Mouse (Mus musculus) midbrain, postnatal 0 days (tissue): ENCODE data around the gene Hoxa10. TPM values are rescaled to one million over a fixed set of nuclear protein-coding genes. Genes with fewer than 3 reads are reported as not detected.
A peak's percentile ranks its signal among the peaks of the same experiment; 100 is the strongest.

ENCODE experiments used
- ATAC-seq: fragments of 200-750 bp; cut with Nextera tagmentation; 2 replicates; pipeline ENCODE4 v1.8.0; 2017; ENCODE audit warnings: moderate number of reproducible peaks, mild to moderate bottlenecking, moderate TSS enrichment, moderate library complexity; ENCODE audit not compliant: low FRiP score
- DNase-seq: peaks from one replicate; pipeline ENCODE4 v3.0.0-alpha.2; 2015; ENCODE audit warnings: low spot score
- H3K27ac ChIP-seq: fragments of 300-500 bp; sonication (generic); 2 replicates; pipeline ENCODE4 v1.5.1; 2014; ENCODE audit warnings: low read depth, mild to moderate bottlenecking, low read length, mixed read lengths
- H3K27me3 ChIP-seq: fragments of 300-500 bp; sonication (generic); 2 replicates; pipeline ENCODE4 v1.6.1; 2014; ENCODE audit warnings: low read length, control low read depth, mixed read lengths; ENCODE audit not compliant: insufficient read depth
- H3K36me3 ChIP-seq: fragments of 300-500 bp; sonication (generic); 2 replicates; pipeline ENCODE4 v1.6.1; 2014; ENCODE audit warnings: low read length, control low read depth, mixed read lengths; ENCODE audit not compliant: insufficient read depth
- H3K4me1 ChIP-seq: fragments of 300-500 bp; sonication (generic); 2 replicates; pipeline ENCODE4 v1.6.1; 2014; ENCODE audit warnings: mild to moderate bottlenecking, control low read depth, antibody characterized with exemption, low read length, mixed read lengths; ENCODE audit not compliant: insufficient read depth
- H3K4me2 ChIP-seq: fragments of 300-500 bp; sonication (generic); 2 replicates; pipeline ENCODE4 v1.6.1; 2014; ENCODE audit warnings: low read depth, mild to moderate bottlenecking, low read length, mixed read lengths; ENCODE audit not compliant: poor library complexity, severe bottlenecking
- H3K4me3 ChIP-seq: fragments of 300-500 bp; sonication (generic); 2 replicates; pipeline ENCODE4 v1.5.1; 2014; ENCODE audit warnings: low read depth, mild to moderate bottlenecking, low read length, moderate library complexity
- H3K9ac ChIP-seq: fragments of 300-500 bp; sonication (generic); replicated peaks from 2 replicates; pipeline ENCODE4 v1.6.1; 2014; ENCODE audit warnings: mild to moderate bottlenecking, low read length, moderate library complexity, mixed read lengths; ENCODE audit not compliant: poor library complexity, severe bottlenecking
- H3K9me3 ChIP-seq: fragments of 300-500 bp; sonication (generic); 2 replicates; pipeline ENCODE4 v1.6.1; 2016; ENCODE audit warnings: low read length, control low read depth
- CTCF ChIP-seq: IDR thresholded peaks from 2 replicates; pipeline ENCODE4 v1.5.1; 2016; ENCODE audit warnings: antibody characterized with exemption, mild to moderate bottlenecking
- WGBS: fragments of 180-500 bp; shearing (Covaris S2); extraction: QIAGEN DNeasy Blood & Tissue Kit; methylation state at CpG from one replicate; pipeline ENCODE4 v1.1.7; 2014; 5-methylcytosine and 5-hydroxymethylcytosine counted together
- polyA plus RNA-seq: library from polyadenylated mRNA; unstranded; fragments of >200 nt; fragmentation: Nextera tagmentation; extraction: Ambion mirVana; gene quantifications from 2 replicates; pipeline ENCODE4 v1.2.1, GENCODE M21; 2015
- total RNA-seq: library from RNA; depleted of rRNA; stranded (reverse); fragments of >200 nt; gene quantifications from 2 replicates; pipeline ENCODE4 v1.2.3, GENCODE M21; 2014

The Hoxa10 gene
- total and polyA plus RNA-seq, 2 experiments from 2014 or later, result not detected

GRCm38 (mm10) chr6:52218643-52219215, 21.9 kb downstream of the Hoxa10 start:
- DNase-seq (no peak), ATAC-seq (no peak)
- Histone ChIP-seq H3K27ac (no peak overlapping the region), H3K9me3 (no peaks in the 10 kb centered on the region), H3K36me3 (no peaks in the 10 kb centered on the region), H3K9ac (no peak overlapping the region), H3K4me2 (no peak overlapping the region), H3K4me3 (no peak overlapping the region), H3K27me3 (peaks cover 94% of the 10 kb centered on the region), H3K4me1 (no peaks in the 10 kb centered on the region)
- no peak for TF ChIP-seq CTCF
- 11% methylated on average over 14 of the region's 14 CpGs for WGBS

DNA sequence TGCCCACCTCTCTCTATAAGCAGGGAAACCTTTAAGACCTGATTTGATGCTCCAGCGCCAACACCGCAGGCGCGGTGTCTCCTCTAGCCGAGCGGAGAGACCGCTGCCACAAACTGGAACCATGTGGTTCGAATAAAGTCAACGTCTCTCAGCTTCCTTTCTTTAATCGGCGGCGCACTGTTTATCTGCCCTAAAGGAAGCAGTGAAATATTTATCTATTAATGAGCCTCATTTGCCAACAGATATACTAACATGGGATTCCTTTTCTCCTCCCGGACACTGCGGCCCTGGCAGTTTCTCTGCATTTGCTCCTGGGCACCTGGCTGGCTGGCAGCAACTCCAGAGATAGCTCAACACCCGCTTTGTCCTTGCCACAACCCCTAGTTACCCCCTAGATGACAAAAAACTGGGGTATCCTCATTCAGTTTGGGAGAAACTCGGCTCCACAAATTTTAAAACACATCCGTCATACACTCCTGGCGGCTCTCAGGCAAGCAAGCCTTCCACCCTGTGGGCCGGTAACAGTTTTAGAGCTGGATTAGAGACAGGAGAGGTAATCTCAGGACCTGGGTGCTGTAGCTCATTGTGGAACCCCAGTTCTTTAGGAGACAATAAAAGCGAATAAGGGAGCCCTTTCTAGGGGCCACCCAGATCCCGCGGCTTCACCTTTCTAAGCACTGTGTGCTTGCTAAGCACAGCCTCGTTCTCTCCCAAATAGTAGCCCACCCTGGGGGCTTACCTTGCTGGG, 22.6 kb downstream of the Hoxa10 start:
- Histone ChIP-seq H3K27ac (no peak overlapping the region), H3K9me3 (no peaks in the 10 kb centered on the region), H3K4me1 (no peaks in the 10 kb centered on the region), H3K9ac (no peak overlapping the region), H3K36me3 (no peaks in the 10 kb centered on the region), H3K4me2 (no peak overlapping the region), H3K4me3 (no peak overlapping the region), H3K27me3 (peaks cover 97% of the 10 kb centered on the region)
- ATAC-seq (no peak), DNase-seq (no peak)
- no peak for TF ChIP-seq CTCF
- 5% methylated on average over 23 of the region's 23 CpGs for WGBS

GRCm38 (mm10) chr6:52217459-52217768, 23.2 kb downstream of the Hoxa10 start:
- DNase-seq, result no peak
- no peak overlapping the region for H3K27ac ChIP-seq
- TF ChIP-seq CTCF, result no peak
- no peak overlapping the region for H3K4me2 ChIP-seq
- no peaks in the 10 kb centered on the region for H3K9me3 ChIP-seq
- H3K27me3 ChIP-seq, result peaks cover 98% of the 10 kb centered on the region
- no peak overlapping the region for H3K9ac ChIP-seq
- no peaks in the 10 kb centered on the region for H3K4me1 ChIP-seq
- 0 out of 2 replicates have a peak overlapping the region, but pooled peaks have one; percentile 2 for H3K4me3 ChIP-seq
- ATAC-seq, result no peak
- H3K36me3 ChIP-seq, result no peaks in the 10 kb centered on the region
- 1% methylated on average over 25 of the region's 25 CpGs for WGBS

DNA sequence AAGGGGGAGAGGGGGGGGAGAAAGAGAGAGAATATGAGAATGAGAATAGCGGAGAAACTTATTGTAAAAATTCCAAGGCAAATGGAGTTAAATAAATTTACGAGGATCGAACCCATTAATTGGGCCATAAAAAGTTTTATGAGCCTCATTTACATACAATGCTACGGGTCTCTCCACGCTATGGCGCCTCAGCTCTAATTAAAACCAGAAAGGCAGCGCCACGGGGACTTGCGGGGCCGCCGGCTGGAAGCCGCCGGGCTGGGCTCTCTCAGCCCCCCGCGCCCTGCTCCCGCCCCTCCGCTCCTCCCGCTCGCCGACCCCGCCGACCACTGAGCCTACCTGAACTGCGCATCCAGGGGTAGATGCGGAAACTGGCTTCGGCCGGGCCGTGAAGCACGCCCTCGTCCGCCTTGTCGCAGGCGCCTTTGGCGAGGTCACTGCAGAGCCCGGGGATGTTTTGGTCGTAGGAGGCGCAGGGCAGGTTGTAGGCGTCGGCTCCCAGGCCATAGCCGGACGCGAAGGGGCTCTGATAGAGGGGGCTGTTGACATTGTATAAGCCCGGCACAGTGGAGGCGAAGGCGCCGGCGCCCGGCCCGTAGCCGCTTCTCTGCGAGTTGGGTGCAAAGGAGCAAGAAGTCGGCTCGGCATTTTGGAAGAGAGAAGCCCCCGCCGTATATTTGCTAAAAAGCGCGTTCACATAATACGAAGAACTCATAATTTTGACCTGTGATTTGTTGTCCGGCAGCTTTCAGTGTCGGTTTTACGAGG, 23.8 kb downstream of the Hoxa10 start:
- Histone ChIP-seq H3K4me1 (no peaks in the 10 kb centered on the region), H3K27ac (no peak overlapping the region), H3K4me3 (0 out of 2 replicates have a peak overlapping the region, but pooled peaks have one; percentile 2), H3K9me3 (no peaks in the 10 kb centered on the region), H3K27me3 (peaks cover 96% of the 10 kb centered on the region), H3K4me2 (no peak overlapping the region), H3K9ac (no peak overlapping the region), H3K36me3 (no peaks in the 10 kb centered on the region)
- no peak for DNase-seq
- no peak for TF ChIP-seq CTCF
- WGBS, result 3% methylated on average over 59 of the region's 60 CpGs
- ATAC-seq, result no peak

DNA sequence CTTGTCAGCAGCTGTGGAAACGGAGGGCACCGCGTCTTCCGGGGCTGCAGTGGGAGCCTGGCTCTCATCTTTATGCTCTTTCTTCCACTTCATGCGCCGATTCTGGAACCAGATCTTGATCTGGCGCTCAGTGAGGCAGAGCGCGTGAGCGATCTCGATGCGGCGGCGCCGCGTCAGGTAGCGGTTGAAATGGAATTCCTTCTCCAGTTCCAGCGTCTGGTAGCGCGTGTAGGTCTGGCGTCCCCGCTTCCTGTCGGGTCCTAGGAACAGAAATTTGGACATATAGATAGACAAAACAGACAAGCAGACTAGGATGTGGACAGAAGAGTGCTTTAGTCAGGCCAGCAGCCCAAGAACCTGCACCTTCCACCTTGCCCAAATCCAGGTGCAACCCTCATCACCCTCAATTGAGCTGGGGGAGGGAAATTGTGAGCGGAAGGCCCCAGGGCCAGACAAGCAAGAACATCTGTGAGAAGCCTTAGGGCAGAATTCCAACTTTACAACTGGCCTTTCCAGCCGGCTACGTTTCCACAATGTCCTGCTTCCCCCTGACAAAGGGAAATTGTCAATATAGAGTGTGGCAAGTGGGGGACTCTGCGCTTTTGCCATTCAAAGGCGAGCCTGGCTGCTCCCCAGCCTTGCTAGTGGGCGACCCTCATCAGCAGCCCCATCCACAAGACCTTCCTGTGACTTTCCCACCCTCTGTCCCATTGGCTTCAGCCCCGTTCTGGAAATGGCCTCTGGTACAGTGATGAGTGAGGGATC, 24.7 kb downstream of the Hoxa10 start:
- Histone ChIP-seq H3K4me3 (no peak overlapping the region), H3K36me3 (no peaks in the 10 kb centered on the region), H3K9ac (no peak overlapping the region), H3K27me3 (peaks cover 99% of the 10 kb centered on the region), H3K4me1 (no peaks in the 10 kb centered on the region), H3K4me2 (no peak overlapping the region), H3K27ac (no peak overlapping the region), H3K9me3 (no peaks in the 10 kb centered on the region)
- TF ChIP-seq CTCF, result no peak
- WGBS, result 3% methylated on average over 30 of the region's 30 CpGs
- ATAC-seq, result no peak
- no peak for DNase-seq
